Mouse (Mus musculus) embryonic facial prominence, embryonic 14.5 days (tissue): ENCODE data around the gene Trabd2b. TPM values are rescaled to one million over a fixed set of nuclear protein-coding genes. Genes with fewer than 3 reads are reported as not detected.

Experiments used
- ATAC-seq: fragments of 200-750 bp; cut with Nextera tagmentation; 2 replicates; pipeline ENCODE4 v1.8.0; 2017; ENCODE audit warnings: low read depth, moderate number of reproducible peaks, moderate TSS enrichment
- DNase-seq: peaks from one replicate; pipeline ENCODE4 v3.0.0-alpha.2; 2015; ENCODE audit warnings: low spot score
- H3K27ac ChIP-seq: fragments of 300-500 bp; sonication (generic); replicated peaks from 2 replicates; pipeline ENCODE4 v1.5.1; 2014; ENCODE audit warnings: low read depth, mild to moderate bottlenecking, low read length, moderate library complexity
- H3K27me3 ChIP-seq: fragments of 300-500 bp; sonication (generic); replicated peaks from 2 replicates; pipeline ENCODE4 v1.6.1; 2014; ENCODE audit warnings: low read length; ENCODE audit not compliant: control insufficient read depth, insufficient read depth
- H3K36me3 ChIP-seq: fragments of 300-500 bp; sonication (generic); 2 replicates; pipeline ENCODE4 v1.6.1; 2014; ENCODE audit warnings: low read length, mixed read lengths; ENCODE audit not compliant: control insufficient read depth, insufficient read depth
- H3K4me1 ChIP-seq: fragments of 300-500 bp; sonication (generic); 2 replicates; pipeline ENCODE4 v1.6.1; 2014; ENCODE audit warnings: antibody characterized with exemption, low read length; ENCODE audit not compliant: control insufficient read depth, insufficient read depth
- H3K4me2 ChIP-seq: fragments of 300-500 bp; sonication (generic); 2 replicates; pipeline ENCODE4 v1.6.1; 2014; ENCODE audit warnings: low read depth, mild to moderate bottlenecking, low read length, moderate library complexity, mixed read lengths
- H3K4me3 ChIP-seq: fragments of 300-500 bp; sonication (generic); 2 replicates; pipeline ENCODE4 v1.5.1; 2014; ENCODE audit warnings: low read depth, mild to moderate bottlenecking, low read length
- H3K9ac ChIP-seq: fragments of 300-500 bp; sonication (generic); 2 replicates; pipeline ENCODE4 v1.6.1; 2014; ENCODE audit warnings: low read depth, mild to moderate bottlenecking, low read length, moderate library complexity, mixed read lengths
- H3K9me3 ChIP-seq: fragments of 300-500 bp; sonication (generic); 2 replicates; pipeline ENCODE4 v1.6.1; 2016; ENCODE audit warnings: low read length; ENCODE audit not compliant: control insufficient read depth
- WGBS: fragments of 180-500 bp; shearing (Covaris S2); extraction: QIAGEN DNeasy Blood & Tissue Kit; methylation state at CpG from one replicate; pipeline ENCODE4 v1.1.7; 2014; 5-methylcytosine and 5-hydroxymethylcytosine counted together
- polyA plus RNA-seq: library from polyadenylated mRNA; unstranded; fragments of >200 nt; fragmentation: Nextera tagmentation; extraction: Ambion mirVana; gene quantifications from 2 replicates; pipeline ENCODE4 v1.2.1, GENCODE M21; 2014

The Trabd2b gene
- polyA plus RNA-seq, 1 experiment from 2014 or later: 3.3 TPM

- Histone ChIP-seq H3K4me3 (peak overlapping the region; percentile 78), H3K9ac (no peak overlapping the region), H3K36me3 (no peaks in the 10 kb centered on the region), H3K27ac (no peak overlapping the region), H3K9me3 (no peaks in the 10 kb centered on the region), H3K4me1 (peaks cover 29% of the 10 kb centered on the region), H3K27me3 (peaks cover 29% of the 10 kb centered on the region), H3K4me2 (peak overlapping the region; percentile 94)
- WGBS: 59% methylated on average over 3 of the region's 3 CpGs
- ATAC-seq (no peak), DNase-seq (no peak)
Observed at GRCm38 (mm10) chr4:114407516-114407915, 992 bp downstream of the Trabd2b start.

DNA sequence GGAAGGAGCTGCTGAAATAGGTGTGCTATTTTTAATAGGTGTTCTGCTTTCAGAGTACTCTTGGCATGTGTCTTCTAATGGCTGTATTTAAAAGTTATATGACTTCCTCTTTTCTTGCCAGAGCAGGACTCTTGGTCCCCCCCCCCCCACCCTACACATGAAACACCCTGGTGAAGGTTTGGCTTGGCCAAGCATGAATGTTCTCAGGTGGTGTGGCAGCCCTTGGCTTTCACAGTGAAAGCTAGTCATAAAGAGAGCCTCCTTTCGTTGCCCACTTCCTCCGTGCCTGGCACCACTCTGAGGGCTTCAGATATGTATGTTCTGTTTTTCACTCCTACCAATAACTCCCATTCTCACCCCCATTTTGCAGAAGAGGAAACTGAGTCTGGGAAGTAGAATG lies 1.8 kb downstream of the Trabd2b start:
- no peaks in the 10 kb centered on the region for H3K36me3 ChIP-seq
- 93% methylated on average over 2 of the region's 2 CpGs for WGBS
- peaks cover 29% of the 10 kb centered on the region for H3K27me3 ChIP-seq
- no peak overlapping the region for H3K9ac ChIP-seq
- DNase-seq (no peak), ATAC-seq (no peak)
- H3K27ac ChIP-seq: no peak overlapping the region
- no peaks in the 10 kb centered on the region for H3K9me3 ChIP-seq
- no peak overlapping the region for H3K4me3 ChIP-seq
- peaks cover 30% of the 10 kb centered on the region for H3K4me1 ChIP-seq
- H3K4me2 ChIP-seq: peak overlapping the region; percentile 94

GRCm38 (mm10) chr4:114408890-114409480 lies 2.5 kb downstream of the Trabd2b start:
- Histone ChIP-seq H3K4me3 (no peak overlapping the region), H3K9ac (no peak overlapping the region), H3K27me3 (peaks cover 29% of the 10 kb centered on the region)

GRCm38 (mm10) chr4:114409511-114409910 lies 3.0 kb downstream of the Trabd2b start:
- Histone ChIP-seq H3K9me3 (no peaks in the 10 kb centered on the region), H3K9ac (no peak overlapping the region), H3K36me3 (no peaks in the 10 kb centered on the region), H3K27me3 (peaks cover 29% of the 10 kb centered on the region), H3K4me2 (peak overlapping the region; percentile 44; the same call in 1 of the 2 replicates), H3K4me3 (no peak overlapping the region), H3K27ac (no peak overlapping the region), H3K4me1 (peaks cover 30% of the 10 kb centered on the region)
- no peak for DNase-seq
- no peak for ATAC-seq

More at GRCm38 (mm10) chr4:114408890-114409480, 2.5 kb downstream of the Trabd2b start:
- DNase-seq (no peak), ATAC-seq (no peak)
- H3K4me2 ChIP-seq: peak overlapping the region; percentile 94; the same call in 1 of the 2 replicates
- no peak overlapping the region for H3K27ac ChIP-seq
- no peaks in the 10 kb centered on the region for H3K36me3 ChIP-seq
- H3K9me3 ChIP-seq: no peaks in the 10 kb centered on the region
- WGBS: 71% methylated on average over 18 of the region's 18 CpGs
- peaks cover 30% of the 10 kb centered on the region for H3K4me1 ChIP-seq

DNA sequence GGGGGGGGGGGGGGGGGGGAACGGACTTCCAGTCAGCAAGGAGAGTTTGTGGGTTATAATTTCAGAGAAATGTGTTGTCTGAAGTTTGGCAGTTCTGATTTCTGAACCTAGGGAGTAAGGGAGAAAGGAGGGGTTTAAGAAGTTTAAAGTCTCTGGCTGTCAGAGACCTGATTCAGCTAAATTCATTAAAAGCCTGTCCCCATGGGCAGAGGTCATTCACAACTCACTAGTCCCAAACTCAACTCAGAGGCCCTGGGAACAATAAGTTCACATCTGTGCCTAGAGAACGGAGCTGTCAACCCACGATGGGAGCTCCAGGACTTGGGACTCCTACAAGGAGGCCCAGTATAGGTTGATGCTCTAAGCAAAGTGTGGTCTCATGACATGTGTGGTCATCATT lies 3.5 kb downstream of the Trabd2b start:
- 0 out of 2 replicates have a peak overlapping the region, but pooled peaks have one; percentile 25 for H3K9ac ChIP-seq
- H3K9me3 ChIP-seq: no peaks in the 10 kb centered on the region
- ATAC-seq (no peak), DNase-seq (no peak)
- 15% methylated on average over 3 of the region's 3 CpGs for WGBS
- H3K4me2 ChIP-seq: peak overlapping the region; percentile 44
- H3K36me3 ChIP-seq: no peaks in the 10 kb centered on the region
- no peak overlapping the region for H3K27ac ChIP-seq
- peak overlapping the region; percentile 10; the same call in 1 of the 2 replicates for H3K4me3 ChIP-seq
- peaks cover 29% of the 10 kb centered on the region for H3K27me3 ChIP-seq
- H3K4me1 ChIP-seq: peaks cover 30% of the 10 kb centered on the region

DNA sequence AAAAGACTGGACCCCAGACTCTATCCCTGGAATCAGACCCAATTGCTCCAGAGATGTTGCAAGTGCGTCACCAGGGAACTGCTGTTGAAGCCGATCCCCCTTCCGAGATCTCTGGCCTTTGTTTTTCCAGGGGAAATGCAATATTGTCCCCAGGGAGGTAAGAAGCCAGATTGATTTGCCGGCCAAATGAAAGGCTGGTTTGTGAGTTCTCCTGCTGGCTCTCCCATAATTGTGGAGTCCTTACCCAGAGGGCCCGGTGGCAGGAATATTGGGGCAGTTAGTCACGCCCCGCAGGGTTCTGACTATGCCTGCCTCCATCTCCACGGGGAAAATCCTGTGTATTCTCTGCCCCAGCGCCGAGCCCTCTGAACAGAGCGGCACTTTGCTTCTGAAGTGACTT lies 3.9 kb downstream of the Trabd2b start:
- Histone ChIP-seq H3K27me3 (peaks cover 29% of the 10 kb centered on the region), H3K9ac (0 out of 2 replicates have a peak overlapping the region, but pooled peaks have one; percentile 37), H3K4me1 (peaks cover 30% of the 10 kb centered on the region), H3K4me2 (peak overlapping the region; percentile 44), H3K27ac (0 out of 2 replicates have a peak overlapping the region, but pooled peaks have one; percentile 28), H3K9me3 (no peaks in the 10 kb centered on the region), H3K4me3 (peak overlapping the region; percentile 10; the same call in 1 of the 2 replicates), H3K36me3 (no peaks in the 10 kb centered on the region)
- no peak for ATAC-seq
- WGBS: 15% methylated on average over 11 of the region's 11 CpGs
- DNase-seq: no peak

GRCm38 (mm10) chr4:114410958-114411661 lies 4.6 kb downstream of the Trabd2b start:
- DNase-seq: no peak
- Histone ChIP-seq H3K9me3 (no peaks in the 10 kb centered on the region), H3K36me3 (no peaks in the 10 kb centered on the region), H3K4me1 (peaks cover 37% of the 10 kb centered on the region), H3K9ac (0 out of 2 replicates have a peak overlapping the region, but pooled peaks have one; percentile 37), H3K4me3 (0 out of 2 replicates have a peak overlapping the region, but pooled peaks have one; percentile 10), H3K27me3 (peaks cover 29% of the 10 kb centered on the region), H3K4me2 (peak overlapping the region; percentile 44), H3K27ac (0 out of 2 replicates have a peak overlapping the region, but pooled peaks have one; percentile 28)
- 31% methylated on average over 9 of the region's 9 CpGs for WGBS
- ATAC-seq: no peak

GRCm38 (mm10) chr4:114411846-114412390 lies 5.4 kb downstream of the Trabd2b start:
- Histone ChIP-seq H3K4me2 (no peak overlapping the region), H3K9me3 (no peaks in the 10 kb centered on the region), H3K4me3 (no peak overlapping the region), H3K36me3 (no peaks in the 10 kb centered on the region), H3K4me1 (peaks cover 45% of the 10 kb centered on the region), H3K9ac (no peak overlapping the region), H3K27me3 (peaks cover 23% of the 10 kb centered on the region), H3K27ac (no peak overlapping the region)
- WGBS: 37% methylated on average over 6 of the region's 6 CpGs
- no peak for DNase-seq
- no peak for ATAC-seq
